Mouse (Mus musculus) central nervous system, embryonic 11.5 days (tissue): ENCODE data around the gene 4930579F01Rik. TPM values are rescaled to one million over a fixed set of nuclear protein-coding genes. Genes with fewer than 3 reads are reported as not detected.

Experiments used
- polyA plus RNA-seq: library from polyadenylated mRNA; depleted of rRNA; stranded (reverse); fragments of >200 nt; gene quantifications from 2 replicates; pipeline ENCODE4 v1.2.3, GENCODE M21; 2012; rRNA removed

4930579F01Rik gene
- polyA plus RNA-seq, result not detected in 2 replicates

DNA sequence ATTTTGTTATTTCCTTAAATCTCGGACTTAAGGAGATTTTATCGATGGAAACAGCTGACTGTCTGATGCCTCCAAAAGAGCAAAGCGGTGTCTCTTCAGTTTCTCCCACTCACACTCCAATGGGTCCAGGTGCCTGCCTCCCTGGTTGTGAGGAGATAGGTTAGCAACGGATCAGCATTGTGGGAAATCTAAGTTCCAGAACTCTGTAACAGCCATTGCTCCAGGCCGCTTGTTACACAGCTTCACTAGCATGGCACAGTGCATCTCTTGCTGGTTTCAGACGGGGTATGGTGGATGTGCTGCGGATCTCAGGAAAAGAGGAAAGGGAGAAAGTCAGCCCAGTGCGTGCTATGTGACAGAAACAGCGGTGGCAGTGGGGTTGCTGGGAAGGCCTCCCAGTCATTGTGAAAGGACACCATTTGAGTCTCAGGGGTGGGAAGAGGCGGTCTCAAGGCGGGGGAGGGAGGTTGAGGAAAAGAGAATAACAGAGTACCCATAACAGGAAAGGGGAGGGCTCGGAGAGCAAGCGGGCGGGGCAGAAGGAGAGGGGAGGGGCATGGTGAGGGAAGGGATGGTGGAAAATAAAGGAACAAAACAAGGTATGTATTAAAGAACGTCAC is at the start of gene 4930579F01Rik:
Gene 4930579F01Rik, minus strand, starts transcription at position 143 of the 620 bp plus-strand sequence.

DNA sequence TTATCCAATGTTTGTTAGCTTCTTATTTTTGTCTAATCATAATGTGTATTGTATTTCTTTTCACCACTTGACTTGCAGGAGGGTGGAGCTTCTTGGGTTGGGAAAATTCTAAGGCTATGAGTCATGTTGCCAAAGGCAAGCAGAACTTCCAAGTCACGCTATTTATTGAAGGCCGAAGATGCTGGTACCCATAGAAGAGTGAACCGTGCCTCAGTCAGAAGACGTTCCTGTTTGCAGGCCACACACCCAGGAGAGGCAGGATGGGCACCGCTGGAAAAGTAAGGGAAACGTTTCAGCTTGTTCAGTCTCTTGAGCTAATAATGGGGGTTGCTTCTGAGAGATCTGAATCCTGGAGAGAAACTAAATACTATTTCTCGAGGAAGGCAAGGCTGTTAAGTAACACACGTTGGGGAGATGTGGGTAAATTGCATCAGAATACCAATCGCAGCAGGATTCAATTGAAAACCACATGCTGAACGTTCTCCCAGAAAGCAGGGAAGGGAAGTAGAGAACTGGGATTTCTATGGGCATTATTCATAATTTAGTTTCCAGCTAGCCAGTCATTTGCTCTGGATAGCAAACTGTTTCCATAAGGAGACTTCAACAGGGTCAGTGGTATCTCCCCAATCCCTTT is 24.1 kb upstream of the 4930579F01Rik start, which contains the start of gene Adh7:
Gene Adh7, plus strand, starts transcription at position 130 of the 634 bp plus-strand sequence.

DNA sequence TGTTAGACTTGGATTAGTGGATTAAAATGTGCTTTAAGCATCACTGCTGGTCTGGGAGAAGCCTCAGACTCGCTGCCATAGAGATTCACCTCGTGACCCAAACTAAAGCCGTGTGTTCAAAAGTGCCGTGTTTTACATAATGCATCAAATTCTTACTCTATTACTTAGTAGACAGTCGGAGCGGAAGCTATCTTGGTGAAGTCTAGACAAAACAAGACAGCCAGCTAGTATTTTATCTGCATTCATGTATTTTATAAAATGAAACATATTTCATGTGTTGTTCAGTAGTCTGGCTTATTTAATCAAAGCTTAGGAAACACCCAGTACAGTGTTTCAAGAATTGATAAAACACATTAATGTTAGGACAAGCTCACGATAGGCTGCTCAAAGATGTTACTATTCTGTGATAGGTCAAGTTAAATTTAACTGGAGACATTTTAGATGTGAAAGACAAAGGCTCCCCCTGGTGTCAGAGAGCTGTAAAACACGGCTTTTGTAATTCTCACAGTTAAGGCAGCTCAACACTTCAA is 48.9 kb downstream of the 4930579F01Rik start, which contains the start of gene Mttp:
Gene Mttp, minus strand, starts transcription at position 327 of the 530 bp plus-strand sequence.

DNA sequence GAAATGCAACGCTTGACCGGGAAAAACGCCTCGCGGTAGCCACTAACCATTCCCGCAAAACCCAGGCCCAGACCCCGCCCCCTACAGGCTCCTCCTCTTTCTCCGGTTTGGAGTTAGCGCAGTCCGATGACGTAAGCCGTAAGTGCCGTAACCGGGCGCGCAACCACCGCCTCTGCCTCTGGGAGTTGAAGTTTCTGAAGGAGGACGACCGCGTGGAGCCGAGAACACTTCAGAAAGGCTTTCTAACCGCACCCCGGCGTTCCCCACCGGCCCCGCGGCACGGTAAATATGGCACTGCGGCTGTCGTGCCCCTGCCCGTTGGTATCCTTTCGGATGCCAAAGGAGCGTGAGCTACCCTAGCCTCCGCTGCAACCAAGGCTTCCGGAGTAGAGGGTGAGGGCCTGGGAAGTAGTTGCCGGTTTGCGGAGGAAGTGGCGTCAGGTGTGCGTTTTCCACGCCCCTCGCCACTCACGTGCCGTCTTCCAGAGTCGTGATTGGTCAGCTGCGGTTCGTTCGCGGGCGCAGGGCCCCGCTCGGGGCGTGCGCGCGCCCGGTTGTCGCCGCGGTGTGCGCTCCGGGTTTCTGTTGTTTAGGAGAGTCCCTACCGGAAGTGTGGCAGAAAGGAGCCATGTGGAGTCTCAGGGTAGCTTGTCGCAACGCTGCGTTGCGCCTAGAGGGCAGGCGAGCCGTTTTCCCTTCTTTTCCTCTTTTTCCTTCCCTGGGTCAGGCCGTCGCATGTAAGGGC is 50.1 kb downstream of the 4930579F01Rik start, which contains the start of gene Trmt10a:
Gene Trmt10a, plus strand, starts transcription at position 134 of the 745 bp plus-strand sequence.

Other genes starting within 250 kb of the 4930579F01Rik start
- gene Dapp1, start 212.3 kb downstream of the 4930579F01Rik start, polyA plus RNA-seq, result 3.6 and 4.7 TPM in 2 replicates
- gene 1110002E22Rik, start 128.8 kb downstream of the 4930579F01Rik start, polyA plus RNA-seq, result 0.07 and 0.41 TPM in 2 replicates
- 0.07 and 0.08 TPM in 2 replicates for gene Gm5105, start 126.4 kb downstream of the 4930579F01Rik start, polyA plus RNA-seq
- gene Trmt10a, start 50.4 kb downstream of the 4930579F01Rik start, polyA plus RNA-seq, result 16.7 TPM in 2 replicates
- 6.9 and 7.5 TPM in 2 replicates for gene Mttp, start 48.9 kb downstream of the 4930579F01Rik start, polyA plus RNA-seq
- 0.02 and 0.04 TPM in 2 replicates for gene Adh7, start 23.9 kb upstream of the 4930579F01Rik start, polyA plus RNA-seq
- gene Adh1, start 67.2 kb upstream of the 4930579F01Rik start, polyA plus RNA-seq, result 0.30 and 1.8 TPM in 2 replicates
- not detected in 2 replicates for gene Adh6a, start 119.5 kb upstream of the 4930579F01Rik start, polyA plus RNA-seq
- 0.31 and 0.35 TPM in 2 replicates for gene Adh6b, start 147.9 kb upstream of the 4930579F01Rik start, polyA plus RNA-seq
- not detected in 2 replicates for gene Adh4, start 221.6 kb upstream of the 4930579F01Rik start, polyA plus RNA-seq
- gene Adh5, start 249.3 kb upstream of the 4930579F01Rik start, polyA plus RNA-seq, result 171 and 256 TPM in 2 replicates